Mouse (Mus musculus): Measurements from ENCODE around the gene Alpk3.

DNA sequence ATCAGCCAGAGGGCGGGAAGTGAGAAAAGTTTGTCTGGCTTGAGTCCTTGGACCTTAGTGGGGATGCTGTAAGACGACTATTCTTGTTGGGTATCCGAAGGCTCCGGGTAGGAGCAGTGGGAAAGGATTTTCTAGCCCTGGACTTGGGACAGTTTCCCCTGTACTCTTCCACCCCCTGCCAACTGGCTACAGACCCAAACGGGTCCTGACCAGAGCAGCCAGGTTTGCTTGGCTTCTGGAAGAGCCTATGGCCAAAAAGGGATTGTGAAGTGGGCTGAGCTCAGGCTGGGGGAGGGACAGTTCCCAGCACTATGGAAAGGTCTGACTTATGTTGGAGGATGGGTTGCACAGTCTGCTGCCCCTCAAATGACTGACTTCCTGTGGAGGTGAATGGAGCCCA, 2.0 kb downstream of the Alpk3 start:
- TF ChIP-seq CTCF (IDR thresholded peaks at IDR 0.05; ENCODE audit: extremely low read depth, insufficient read depth, low read length) (no peak), POLR2A (IDR thresholded peaks at IDR 0.05; ENCODE audit: extremely low read depth, insufficient read depth, low read length) (no peak)

All from cortical plate, adult 2 months (tissue).